Mouse (Mus musculus) heart, embryonic 12.5 days (tissue): Measurements from ENCODE around the gene Sp140. TPM values are rescaled to one million over a fixed set of nuclear protein-coding genes. Genes with fewer than 3 reads are reported as not detected.
"Not testable (repeated sequence)": the region's sequence is repeated elsewhere in the genome, so short reads cannot be mapped to it uniquely, and the experiment has no call there.

Source experiments
- ATAC-seq: fragments of 200-750 bp; cut with Nextera tagmentation; 2 replicates; pipeline ENCODE4 v1.8.0; 2017; ENCODE audit warnings: moderate TSS enrichment, moderate library complexity; ENCODE audit not compliant: insufficient number of reproducible peaks, low FRiP score
- H3K27ac ChIP-seq: fragments of 300-500 bp; sonication (generic); 2 replicates; pipeline ENCODE4 v1.5.1; 2016; ENCODE audit warnings: mild to moderate bottlenecking, moderate library complexity; ENCODE audit not compliant: poor library complexity, severe bottlenecking
- H3K27me3 ChIP-seq: fragments of 300-500 bp; sonication (generic); replicated peaks from 2 replicates; pipeline ENCODE4 v1.6.1; 2016; ENCODE audit warnings: mild to moderate bottlenecking, moderate library complexity
- H3K36me3 ChIP-seq: fragments of 300-500 bp; sonication (generic); 2 replicates; pipeline ENCODE4 v1.6.1; 2016; ENCODE audit warnings: mild to moderate bottlenecking, moderate library complexity
- H3K4me1 ChIP-seq: fragments of 300-500 bp; sonication (generic); replicated peaks from 2 replicates; pipeline ENCODE4 v1.6.1; 2016; ENCODE audit warnings: mild to moderate bottlenecking
- H3K4me2 ChIP-seq: fragments of 300-500 bp; sonication (generic); 2 replicates; pipeline ENCODE4 v1.6.1; 2016; ENCODE audit warnings: mild to moderate bottlenecking, moderate library complexity
- H3K4me3 ChIP-seq: fragments of 300-500 bp; sonication (generic); 2 replicates; pipeline ENCODE4 v1.5.1; 2016; ENCODE audit warnings: mild to moderate bottlenecking
- H3K9ac ChIP-seq: fragments of 300-500 bp; sonication (generic); 2 replicates; pipeline ENCODE4 v1.6.1; 2016; ENCODE audit warnings: mild to moderate bottlenecking, moderate library complexity
- H3K9me3 ChIP-seq: fragments of 300-500 bp; sonication (generic); replicated peaks from 2 replicates; pipeline ENCODE4 v1.6.1; 2016; ENCODE audit warnings: mild to moderate bottlenecking, moderate library complexity
- WGBS: fragments of 180-500 bp; shearing (Covaris S2); methylation state at CpG from one replicate; pipeline ENCODE4 v1.1.7; 2016; 5-methylcytosine and 5-hydroxymethylcytosine counted together
- polyA plus RNA-seq: library from polyadenylated mRNA; unstranded; fragments of >200 nt; fragmentation: Nextera tagmentation; extraction: Ambion mirVana; gene quantifications from 2 replicates; pipeline ENCODE4 v1.2.1, GENCODE M21; 2016

Sp140 gene
- polyA plus RNA-seq, 1 experiment from 2014 or later: 2.1 TPM

DNA sequence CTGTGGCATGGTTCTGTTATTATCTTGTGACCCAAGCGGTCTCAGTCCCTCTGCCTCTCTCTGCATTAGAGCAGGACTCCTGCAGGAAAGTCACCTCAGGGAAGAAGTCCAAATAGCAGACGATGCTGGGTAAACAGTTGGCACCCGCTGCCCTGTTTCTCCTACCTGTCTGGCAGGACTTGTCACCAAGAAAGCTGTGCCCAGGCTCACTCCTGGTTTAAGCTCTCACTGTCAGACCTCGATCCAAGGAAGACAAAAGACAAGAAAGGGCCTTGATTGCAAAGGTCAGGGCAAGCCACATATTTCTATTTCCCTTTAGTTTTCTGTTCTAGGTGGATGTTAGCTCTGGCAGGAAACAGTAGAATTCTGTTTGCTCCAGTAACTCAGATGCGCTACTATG is 50.3 kb downstream of the Sp140 start:
- H3K27me3 ChIP-seq, H3K27ac ChIP-seq, H3K36me3 ChIP-seq, H3K4me1 ChIP-seq, H3K4me3 ChIP-seq, H3K9ac ChIP-seq, H3K4me2 ChIP-seq, ATAC-seq, H3K9me3 ChIP-seq: not testable (repeated sequence)
- WGBS: 67% methylated on average over 4 of the region's 5 CpGs

- not testable (repeated sequence) for H3K4me2 ChIP-seq, ATAC-seq
- 77% methylated on average over 13 of the region's 13 CpGs for WGBS
Observed at GRCm38 (mm10) chr1:85651770-85652275, 51.6 kb downstream of the Sp140 start.

DNA sequence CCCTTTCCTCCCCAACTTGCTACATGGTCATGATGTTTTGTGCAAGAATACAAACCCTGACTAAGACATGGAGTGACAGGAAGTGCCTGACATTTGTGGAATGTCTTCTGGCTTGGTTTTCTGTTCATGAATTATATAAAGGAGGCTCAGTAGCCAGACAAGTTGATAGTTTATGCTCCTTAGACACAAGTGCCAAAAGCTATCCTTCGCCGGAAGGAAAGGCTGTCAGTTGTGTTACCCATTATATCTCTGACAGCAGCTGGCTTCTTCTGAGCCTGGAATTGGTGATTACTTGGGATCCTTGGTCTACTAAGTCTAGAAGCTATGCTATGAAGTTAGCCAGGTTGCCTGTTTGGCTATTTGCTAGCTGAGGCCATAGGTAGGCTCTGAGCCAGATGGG is 57.0 kb downstream of the Sp140 start:
- not testable (repeated sequence) for H3K9ac ChIP-seq, H3K4me2 ChIP-seq, H3K36me3 ChIP-seq, H3K4me1 ChIP-seq, H3K4me3 ChIP-seq, ATAC-seq, H3K27me3 ChIP-seq, H3K9me3 ChIP-seq, H3K27ac ChIP-seq
- WGBS: 81% methylated on average over 2 of the region's 2 CpGs

More at GRCm38 (mm10) chr1:85651770-85652275, 51.6 kb downstream of the Sp140 start:
- not testable (repeated sequence) for H3K4me1 ChIP-seq, H3K27ac ChIP-seq, H3K36me3 ChIP-seq, H3K4me3 ChIP-seq, H3K27me3 ChIP-seq, H3K9ac ChIP-seq, H3K9me3 ChIP-seq

GRCm38 (mm10) chr1:85664266-85664665 is 64.1 kb downstream of the Sp140 start:
- no peak overlapping the region for H3K9ac ChIP-seq
- H3K4me2 ChIP-seq: no peak overlapping the region
- H3K27me3 ChIP-seq: no peaks in the 10 kb centered on the region
- H3K4me1 ChIP-seq: no peaks in the 10 kb centered on the region
- no peak overlapping the region for H3K4me3 ChIP-seq
- no peaks in the 10 kb centered on the region for H3K9me3 ChIP-seq
- no peaks in the 10 kb centered on the region for H3K36me3 ChIP-seq
- H3K27ac ChIP-seq: no peak overlapping the region
- ATAC-seq: no peak

DNA sequence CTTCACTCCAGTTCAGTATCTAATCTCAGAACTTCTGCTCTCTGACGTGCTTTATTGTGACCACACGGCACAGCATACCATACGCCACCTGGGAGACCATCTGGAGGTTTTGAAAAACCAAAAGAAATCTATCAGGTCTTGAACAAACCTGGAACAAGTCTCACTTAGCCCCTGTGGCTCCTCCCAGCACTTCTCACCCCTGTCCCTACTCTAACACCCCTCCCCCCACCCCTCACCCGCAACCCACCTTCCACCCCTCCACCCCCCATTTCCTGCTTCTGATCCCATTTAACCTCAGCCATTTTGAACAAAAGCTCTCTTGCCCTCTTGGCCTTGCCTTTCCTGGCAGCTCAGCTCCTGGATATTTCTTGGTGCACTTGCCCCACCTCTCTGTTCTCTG is 80.0 kb downstream of the Sp140 start:
- no peaks in the 10 kb centered on the region for H3K4me1 ChIP-seq
- ATAC-seq: no peak
- H3K27ac ChIP-seq: no peak overlapping the region
- H3K36me3 ChIP-seq: no peaks in the 10 kb centered on the region
- WGBS: 54% methylated on average over 4 of the region's 4 CpGs
- H3K9ac ChIP-seq: no peak overlapping the region
- H3K9me3 ChIP-seq: no peaks in the 10 kb centered on the region
- H3K4me2 ChIP-seq: no peak overlapping the region
- no peaks in the 10 kb centered on the region for H3K27me3 ChIP-seq
- H3K4me3 ChIP-seq: no peak overlapping the region

DNA sequence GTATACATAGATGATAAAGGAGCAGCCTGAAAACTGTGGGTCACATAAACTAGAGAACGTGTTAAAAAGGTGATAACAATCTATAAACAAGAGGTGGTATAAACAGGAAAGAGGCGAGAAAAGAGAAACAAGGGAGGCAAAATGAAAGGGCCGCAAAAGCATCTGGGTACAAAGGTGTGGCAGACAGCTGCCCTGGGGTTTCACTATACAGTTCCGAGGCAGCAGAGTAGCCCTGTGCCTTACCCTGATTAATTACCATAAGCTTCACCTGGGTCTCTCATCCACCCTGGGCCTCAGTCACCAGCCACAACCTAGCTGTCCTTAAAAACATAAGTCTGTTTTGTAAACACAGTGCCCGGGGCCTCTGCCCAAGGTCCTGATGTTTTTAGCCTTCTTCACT is 86.5 kb downstream of the Sp140 start:
- no peak overlapping the region for H3K27ac ChIP-seq
- H3K4me1 ChIP-seq: peaks cover 6% of the 10 kb centered on the region; the same call in 1 of the 2 replicates
- H3K36me3 ChIP-seq: no peaks in the 10 kb centered on the region
- no peaks in the 10 kb centered on the region for H3K27me3 ChIP-seq
- H3K9me3 ChIP-seq: no peaks in the 10 kb centered on the region; the same call in 1 of the 2 replicates
- ATAC-seq: no peak
- no peak overlapping the region for H3K4me2 ChIP-seq
- no peak overlapping the region for H3K9ac ChIP-seq
- 61% methylated on average over 5 of the region's 5 CpGs for WGBS
- no peak overlapping the region for H3K4me3 ChIP-seq

DNA sequence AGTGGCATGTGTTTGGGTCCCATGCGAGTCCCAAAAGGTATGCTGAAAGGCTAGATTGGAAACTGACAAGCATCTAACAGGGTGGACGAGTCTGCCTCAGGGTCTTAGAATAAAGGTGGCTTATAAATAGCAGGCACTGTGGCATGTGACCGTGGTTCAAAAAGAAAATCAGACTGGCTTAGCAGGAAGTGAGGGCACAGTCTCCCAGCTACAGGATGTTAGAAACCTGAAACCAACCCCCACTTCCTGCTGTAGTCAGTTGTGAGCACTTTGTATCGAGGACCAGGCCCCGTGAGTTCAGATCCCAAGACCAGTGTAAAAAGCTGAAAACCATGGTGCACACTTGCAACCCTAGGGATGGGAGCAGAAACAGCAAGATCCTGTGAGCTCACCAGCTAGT is 87.2 kb downstream of the Sp140 start:
- H3K36me3 ChIP-seq: no peaks in the 10 kb centered on the region
- H3K27me3 ChIP-seq: no peaks in the 10 kb centered on the region
- H3K4me3 ChIP-seq: no peak overlapping the region
- H3K27ac ChIP-seq: no peak overlapping the region
- no peaks in the 10 kb centered on the region; the same call in 1 of the 2 replicates for H3K9me3 ChIP-seq
- H3K4me1 ChIP-seq: peaks cover 6% of the 10 kb centered on the region; the same call in 1 of the 2 replicates
- WGBS: 45% methylated on average over 5 of the region's 5 CpGs
- H3K4me2 ChIP-seq: no peak overlapping the region
- no peak overlapping the region for H3K9ac ChIP-seq
- no peak for ATAC-seq

DNA sequence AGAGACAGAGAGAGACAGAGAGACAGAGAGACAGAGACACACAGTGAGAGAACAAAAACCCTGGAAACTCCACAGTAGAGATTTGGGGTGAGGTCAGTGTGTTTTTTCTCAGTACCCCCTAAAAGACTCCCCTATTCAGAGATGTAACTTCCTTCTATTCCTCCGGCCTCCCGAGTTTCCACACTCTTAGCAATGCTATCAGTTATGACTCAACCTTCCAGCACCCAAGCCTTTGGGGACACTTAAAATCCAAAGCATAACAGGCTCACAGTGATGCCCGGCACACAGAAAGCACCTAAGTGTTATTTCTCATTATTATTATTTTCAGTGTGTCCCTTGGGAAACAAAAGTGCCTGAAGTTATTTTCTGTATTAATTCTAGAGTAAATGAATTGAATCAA is 90.4 kb downstream of the Sp140 start:
- Histone ChIP-seq H3K4me3 (no peak overlapping the region), H3K27me3 (no peaks in the 10 kb centered on the region), H3K4me2 (no peak overlapping the region), H3K36me3 (no peaks in the 10 kb centered on the region), H3K4me1 (peaks cover 13% of the 10 kb centered on the region), H3K9me3 (no peaks in the 10 kb centered on the region; the same call in 1 of the 2 replicates), H3K9ac (no peak overlapping the region), H3K27ac (no peak overlapping the region)
- no peak for ATAC-seq
- WGBS: 63% methylated on average over 3 of the region's 3 CpGs

DNA sequence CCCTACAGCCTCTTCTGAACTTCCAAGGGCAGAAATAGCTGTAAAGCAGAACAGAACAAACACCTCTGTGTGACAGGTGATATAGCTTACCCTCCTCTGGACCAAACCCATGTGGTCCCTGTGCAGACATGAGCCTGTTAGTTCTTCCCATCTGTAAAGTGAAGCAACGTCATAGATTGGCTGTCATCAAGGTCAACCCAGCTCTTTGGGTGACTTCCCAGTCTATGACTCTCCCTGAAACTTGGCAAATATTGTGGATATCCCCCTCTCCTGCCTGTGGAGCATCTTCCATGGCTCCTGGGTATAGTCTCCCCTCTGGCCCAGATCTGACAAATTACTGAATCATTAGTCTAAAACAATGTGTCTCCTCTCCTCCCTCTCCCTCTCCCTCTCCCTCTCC is 92.1 kb downstream of the Sp140 start:
- Histone ChIP-seq H3K36me3 (no peaks in the 10 kb centered on the region), H3K4me3 (no peak overlapping the region), H3K4me2 (no peak overlapping the region), H3K27me3 (no peaks in the 10 kb centered on the region), H3K27ac (no peak overlapping the region), H3K9ac (no peak overlapping the region), H3K9me3 (no peaks in the 10 kb centered on the region), H3K4me1 (peaks cover 10% of the 10 kb centered on the region)
- 73% methylated on average over 1 of the region's 1 CpGs for WGBS
- no peak for ATAC-seq

- Histone ChIP-seq H3K9me3 (no peaks in the 10 kb centered on the region), H3K9ac (no peak overlapping the region), H3K36me3 (no peaks in the 10 kb centered on the region), H3K4me1 (peaks cover 6% of the 10 kb centered on the region), H3K4me3 (no peak overlapping the region), H3K27me3 (no peaks in the 10 kb centered on the region), H3K27ac (no peak overlapping the region), H3K4me2 (no peak overlapping the region)
- no peak for ATAC-seq
- 48% methylated on average over 3 of the region's 3 CpGs for WGBS
Observed at GRCm38 (mm10) chr1:85693280-85693679, 93.1 kb downstream of the Sp140 start.
